Mouse (Mus musculus) cerebellum, adult 8-10 months (tissue): ENCODE results near the gene Oosp1.

ENCODE experiments used
- DNase-seq: peaks from one replicate; pipeline ENCODE4 v3.0.0; 2022

Oosp1 gene

GRCm38 (mm10) chr19:11690839-11691238, at the start of gene Oosp1:
Gene Oosp1, minus strand, starts transcription at chr19:11691150.
- no peak for DNase-seq

GRCm38 (mm10) chr19:11736455-11736854, 45.5 kb upstream of the Oosp1 start:
- DNase-seq = no peak

GRCm38 (mm10) chr19:11730278-11730677, 39.3 kb upstream of the Oosp1 start:
- DNase-seq = no peak

- DNase-seq = no peak
Observed at GRCm38 (mm10) chr19:11727304-11727703, 36.4 kb upstream of the Oosp1 start.

GRCm38 (mm10) chr19:11725915-11726314, 35.0 kb upstream of the Oosp1 start:
- no peak for DNase-seq

- DNase-seq = no peak
Observed at GRCm38 (mm10) chr19:11724275-11724674, 33.3 kb upstream of the Oosp1 start.

GRCm38 (mm10) chr19:11723870-11724269, 32.9 kb upstream of the Oosp1 start:
- DNase-seq = no peak

GRCm38 (mm10) chr19:11720071-11720470, 29.1 kb upstream of the Oosp1 start:
- no peak for DNase-seq

- DNase-seq = no peak
Observed at GRCm38 (mm10) chr19:11712451-11712850, 21.5 kb upstream of the Oosp1 start.

GRCm38 (mm10) chr19:11698342-11698741, 7.4 kb upstream of the Oosp1 start:
- no peak for DNase-seq

- DNase-seq = no peak
Observed at GRCm38 (mm10) chr19:11696755-11697154, 5.8 kb upstream of the Oosp1 start, which contains the start of gene Oosp3. Gene Oosp3, plus strand, starts transcription at chr19:11697055.

GRCm38 (mm10) chr19:11691454-11691853, 504 bp upstream of the Oosp1 start:
- no peak for DNase-seq

GRCm38 (mm10) chr19:11661562-11661961, 29.4 kb downstream of the Oosp1 start:
- no peak for DNase-seq

- DNase-seq = no peak
Observed at GRCm38 (mm10) chr19:11660459-11660858, 30.5 kb downstream of the Oosp1 start, which contains the start of gene Oosp2. Gene Oosp2, minus strand, starts transcription at chr19:11660559.

- DNase-seq = no peak
Observed at GRCm38 (mm10) chr19:11659142-11659541, 31.8 kb downstream of the Oosp1 start.

GRCm38 (mm10) chr19:11649564-11649963, 41.4 kb downstream of the Oosp1 start:
- no peak for DNase-seq

GRCm38 (mm10) chr19:11646166-11646565, 44.8 kb downstream of the Oosp1 start:
- no peak for DNase-seq

- DNase-seq = no peak
Observed at GRCm38 (mm10) chr19:11640732-11641131, 50.2 kb downstream of the Oosp1 start, which contains the start of gene Ms4a3. Gene Ms4a3, minus strand, starts transcription at chr19:11640851.

GRCm38 (mm10) chr19:11639038-11639437, 51.9 kb downstream of the Oosp1 start:
- no peak for DNase-seq

- no peak for DNase-seq
Observed at GRCm38 (mm10) chr19:11635572-11635971, 55.4 kb downstream of the Oosp1 start.

GRCm38 (mm10) chr19:11634330-11634729, 56.6 kb downstream of the Oosp1 start:
- no peak for DNase-seq

- DNase-seq = no peak
Observed at GRCm38 (mm10) chr19:11633732-11634131, 57.2 kb downstream of the Oosp1 start.

GRCm38 (mm10) chr19:11625231-11625630, 65.7 kb downstream of the Oosp1 start:
- DNase-seq = no peak

- DNase-seq = no peak
Observed at GRCm38 (mm10) chr19:11624800-11625199, 66.2 kb downstream of the Oosp1 start.

- no peak for DNase-seq
Observed at GRCm38 (mm10) chr19:11623551-11623950, 67.4 kb downstream of the Oosp1 start, which contains the start of gene Ms4a2. Gene Ms4a2, minus strand, starts transcription at chr19:11623719.
